Mouse (Mus musculus) liver, embryonic 11.5 days (tissue): Measurements from ENCODE around the gene Clip1. TPM values are rescaled to one million over a fixed set of nuclear protein-coding genes. Genes with fewer than 3 reads are reported as not detected.

Experiments used
- polyA plus RNA-seq: library from polyadenylated mRNA; unstranded; fragments of >200 nt; fragmentation: Nextera tagmentation; extraction: Ambion mirVana; gene quantifications from 2 replicates; pipeline ENCODE4 v1.2.1, GENCODE M21; 2014

The Clip1 gene
- polyA plus RNA-seq, 1 experiment from 2014 or later: 27.6 TPM

Other genes with a start within 250 kb of the Clip1 start
- not detected in 2 replicates for gene Lrrc43, start 195.3 kb downstream of the Clip1 start, polyA plus RNA-seq
- gene Il31, start 195.1 kb downstream of the Clip1 start, polyA plus RNA-seq: not detected in 2 replicates
- gene B3gnt4, start 174.2 kb downstream of the Clip1 start, polyA plus RNA-seq: 0.23 and 0.34 TPM in 2 replicates
- 101 and 104 TPM in 2 replicates for gene Diablo, start 160.4 kb downstream of the Clip1 start, polyA plus RNA-seq
- gene Gm49027, start 159.1 kb downstream of the Clip1 start, polyA plus RNA-seq: 0.22 and 0.47 TPM in 2 replicates
- 36.0 and 36.9 TPM in 2 replicates for gene Vps33a, start 111.6 kb downstream of the Clip1 start, polyA plus RNA-seq
- 89.3 and 92.1 TPM in 2 replicates for gene Zcchc8, start 36.5 kb upstream of the Clip1 start, polyA plus RNA-seq
- gene Rsrc2, start 64.8 kb upstream of the Clip1 start, polyA plus RNA-seq: 102 and 109 TPM in 2 replicates
- 51.8 and 52.6 TPM in 2 replicates for gene Kntc1, start 65.1 kb upstream of the Clip1 start, polyA plus RNA-seq
- gene Hcar2, start 180.9 kb upstream of the Clip1 start, polyA plus RNA-seq: not detected in 2 replicates
- 0.10 and 0.19 TPM in 2 replicates for gene Hcar1, start 195.4 kb upstream of the Clip1 start, polyA plus RNA-seq
- gene Denr, start 222.6 kb upstream of the Clip1 start, polyA plus RNA-seq: 153 and 156 TPM in 2 replicates
- 2.8 TPM in 2 replicates for gene Gm43518, start 242.8 kb upstream of the Clip1 start, polyA plus RNA-seq
- 5.9 and 7.1 TPM in 2 replicates for gene Ccdc62, start 246.1 kb upstream of the Clip1 start, polyA plus RNA-seq